Mouse (Mus musculus) lung, adult 2 months (tissue): ENCODE results near the gene Map9. TPM values are rescaled to one million over a fixed set of nuclear protein-coding genes. Genes with fewer than 3 reads are reported as not detected.

Source experiments
- DNase-seq: peaks from one replicate; pipeline ENCODE4 v3.0.0; 2022
- H3K4me1 ChIP-seq: fragments of 200-500 bp; 2 replicates; pipeline ENCODE4 v1.6.1; 2011; ENCODE audit warnings: low read length; ENCODE audit not compliant: control insufficient read depth, insufficient read depth
- H3K4me3 ChIP-seq: fragments of 200-500 bp; replicated peaks from 2 replicates; pipeline ENCODE3; 2011; ENCODE audit warnings: low read depth, mild to moderate bottlenecking, control low read depth, low read length; ENCODE audit errors: extremely low read depth
- CTCF ChIP-seq: fragments of 200-500 bp; IDR thresholded peaks from 2 replicates; pipeline ENCODE4 v1.5.1; 2011; ENCODE audit warnings: mild to moderate bottlenecking, low read length, control low read depth; ENCODE audit not compliant: insufficient read depth
- POLR2A ChIP-seq: fragments of 200-500 bp; IDR thresholded peaks from 2 replicates; pipeline ENCODE4 v1.6.1; 2011; ENCODE audit warnings: low read depth, mild to moderate bottlenecking, control low read depth, low read length, borderline replicate concordance; ENCODE audit errors: extremely low read depth
- WGBS: fragments of 180-500 bp; shearing (Covaris S2); methylation state at CpG from one replicate; pipeline ENCODE4 v1.1.7; 2018; 5-methylcytosine and 5-hydroxymethylcytosine counted together
- polyA plus RNA-seq: library from polyadenylated mRNA; depleted of rRNA; stranded (reverse); fragments of >200 nt; gene quantifications from 2 replicates; pipeline ENCODE4 v1.2.3, GENCODE M21; 2012

Map9 gene
- polyA plus RNA-seq, 1 experiment = 1.3 TPM

DNA sequence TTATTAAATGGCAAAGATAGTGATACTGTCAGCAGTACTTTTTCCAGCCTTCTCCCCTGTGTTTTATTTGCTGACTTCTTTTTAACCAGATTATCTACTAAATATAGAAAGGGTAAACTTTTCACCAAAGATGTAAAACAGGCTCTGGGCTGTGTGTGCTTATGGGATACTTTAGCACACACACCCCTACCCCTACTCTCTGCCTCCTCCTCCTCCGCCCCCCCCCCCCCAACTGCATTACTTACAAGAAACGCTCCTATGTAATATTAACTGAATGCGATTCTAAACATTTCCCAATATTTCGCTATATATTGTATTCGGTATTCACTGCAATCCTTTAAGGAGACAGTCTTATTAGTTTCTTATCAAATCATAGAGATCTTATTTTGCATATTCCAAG, 504 bp upstream of the Map9 start:
- Histone ChIP-seq H3K4me1 (no peaks in the 10 kb centered on the region), H3K4me3 (peak overlapping the region; percentile 73)
- 6% methylated on average over 5 of the region's 5 CpGs for WGBS
- TF ChIP-seq CTCF (no peak), POLR2A (no peak)
- DNase-seq = no peak

DNA sequence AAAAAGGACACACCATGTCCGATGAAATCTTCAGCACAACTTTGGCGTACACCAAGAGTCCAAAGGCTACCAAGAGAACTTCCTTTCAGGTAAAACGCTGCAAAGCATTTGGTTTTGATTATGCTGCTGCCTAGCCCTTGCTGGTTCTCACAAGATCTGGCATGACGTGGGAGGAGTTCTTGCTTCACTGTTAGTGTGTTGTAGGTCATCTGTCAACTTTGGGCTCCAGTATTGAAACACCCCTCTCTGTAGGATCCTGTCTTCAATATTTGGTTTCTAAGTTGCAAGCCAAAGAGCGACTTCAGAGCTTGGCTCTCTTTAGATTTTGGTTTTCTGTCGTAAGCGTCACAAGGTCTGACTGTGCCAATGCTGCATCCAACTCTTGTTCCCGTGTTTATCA, 1.2 kb downstream of the Map9 start:
- WGBS = 85% methylated on average over 8 of the region's 8 CpGs

DNA sequence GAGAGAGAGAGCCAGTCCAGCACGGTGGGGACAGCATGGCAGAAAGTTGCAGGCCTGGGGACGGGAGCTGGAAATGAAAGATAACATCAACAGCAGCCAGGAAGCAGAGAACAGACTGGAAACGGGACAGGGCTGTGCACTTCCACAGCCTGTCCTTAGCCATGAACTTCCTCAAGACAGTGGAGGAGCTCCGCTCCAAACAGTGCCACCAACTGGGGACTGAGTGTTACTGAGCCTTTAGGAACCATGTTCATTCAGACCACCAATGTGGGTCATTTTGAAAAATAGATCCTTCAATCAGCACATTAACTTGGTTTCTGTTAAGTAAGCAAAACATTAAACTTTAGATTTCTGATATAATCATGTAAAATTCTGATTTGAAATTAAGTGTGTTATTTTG, 4.6 kb downstream of the Map9 start:
- no peak overlapping the region for H3K4me3 ChIP-seq
- whole genome bisulfite sequencing = 13% methylated on average over 4 of the region's 4 CpGs
- peak; percentile 59 for TF ChIP-seq CTCF
- TF ChIP-seq POLR2A = no peak
- H3K4me1 ChIP-seq = no peaks in the 10 kb centered on the region
- DNase-seq = no peak

More for the DNA sequence above, 1.2 kb downstream of the Map9 start:
- H3K4me1 ChIP-seq = no peaks in the 10 kb centered on the region
- DNase-seq = no peak
- no peak overlapping the region for H3K4me3 ChIP-seq
- no peak for TF ChIP-seq POLR2A
- no peak for TF ChIP-seq CTCF

DNA sequence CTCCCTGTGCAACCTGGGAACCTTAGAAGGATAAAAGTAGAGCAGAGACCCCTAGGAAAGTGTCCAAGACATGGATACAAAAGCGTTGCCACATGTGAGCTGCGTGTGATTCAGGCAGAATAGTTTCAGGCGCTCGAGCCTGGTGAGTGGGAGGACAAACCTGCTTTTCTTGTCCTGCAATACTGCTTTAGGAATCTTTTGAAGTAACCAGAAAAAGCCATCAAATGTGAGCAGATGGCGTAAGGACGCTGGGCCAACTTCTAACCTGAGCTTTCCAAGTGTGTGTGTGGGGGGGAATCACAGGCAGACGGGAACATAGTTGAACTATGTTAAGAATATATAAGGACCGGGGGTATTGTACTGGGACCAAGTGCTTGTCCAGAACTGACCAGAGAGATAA, 6.7 kb downstream of the Map9 start:
- TF ChIP-seq POLR2A (no peak), CTCF (no peak)
- peak; percentile 14 for DNase-seq
- Histone ChIP-seq H3K4me1 (no peaks in the 10 kb centered on the region), H3K4me3 (no peak overlapping the region)
- WGBS = 68% methylated on average over 8 of the region's 8 CpGs

DNA sequence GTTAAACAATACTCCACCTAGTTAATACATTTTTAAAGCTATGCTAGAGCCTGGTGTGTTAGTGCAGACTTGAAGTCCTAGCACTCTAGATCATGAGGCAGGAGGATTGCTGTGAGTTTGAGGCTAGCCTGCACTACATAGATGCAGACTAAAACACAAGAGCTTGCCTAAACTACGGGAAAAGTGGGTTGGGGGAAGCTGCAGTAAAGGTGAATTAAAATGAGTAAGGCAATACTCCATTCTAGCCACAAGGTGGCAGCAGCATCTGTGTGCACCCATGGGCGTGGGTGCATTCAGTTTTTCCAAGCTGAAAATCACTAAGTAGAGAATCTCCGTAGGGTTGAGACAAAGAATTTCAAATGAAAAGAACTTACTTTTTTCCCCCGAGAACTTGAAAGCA, 7.1 kb downstream of the Map9 start:
- no peak overlapping the region for H3K4me3 ChIP-seq
- H3K4me1 ChIP-seq = no peaks in the 10 kb centered on the region
- TF ChIP-seq POLR2A = no peak
- peak; percentile 88 for TF ChIP-seq CTCF
- DNase-seq = no peak
- WGBS = 22% methylated on average over 4 of the region's 4 CpGs

DNA sequence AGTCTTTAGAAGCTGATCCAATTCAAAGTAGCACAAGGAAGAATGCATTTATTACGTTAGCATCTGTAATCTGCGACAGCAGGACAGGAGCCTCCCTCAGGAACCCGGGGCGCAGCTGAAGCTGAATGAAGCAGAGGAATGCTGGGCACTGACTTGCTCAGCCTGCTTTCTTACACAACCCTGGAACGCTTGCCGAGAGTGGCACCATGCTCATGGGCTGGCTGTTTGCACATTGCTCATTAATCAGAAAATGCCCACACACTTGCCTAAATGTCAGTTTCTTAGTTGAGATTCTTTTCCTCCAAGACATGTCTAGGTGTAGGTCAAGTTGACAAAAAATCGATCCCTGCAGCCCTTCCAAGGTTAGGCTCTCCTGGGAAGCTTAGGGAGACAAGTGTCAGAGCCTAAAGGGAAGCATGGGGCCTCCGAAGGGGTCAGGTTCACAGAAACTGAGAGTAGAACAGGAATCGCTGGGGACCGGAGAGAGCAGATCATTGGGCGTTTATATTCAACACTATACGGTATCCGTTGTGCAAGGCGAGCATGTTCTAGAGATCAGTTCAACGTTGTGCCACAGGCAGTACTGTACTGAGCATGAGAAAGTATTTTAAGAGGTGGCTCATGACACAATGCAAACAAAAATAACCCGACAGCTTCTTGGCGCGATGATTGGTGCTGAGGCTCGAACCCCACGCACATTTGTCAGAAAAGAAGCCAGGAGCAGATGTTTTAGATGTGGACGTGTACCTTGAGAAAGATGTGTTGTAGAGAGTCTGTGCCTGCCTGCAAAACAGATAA, 11.4 kb downstream of the Map9 start:
- TF ChIP-seq POLR2A (no peak), CTCF (no peak)
- WGBS = 53% methylated on average over 21 of the region's 21 CpGs
- H3K4me3 ChIP-seq = peak overlapping the region; percentile 27
- no peaks in the 10 kb centered on the region for H3K4me1 ChIP-seq
- DNase-seq = peak; percentile 24

DNA sequence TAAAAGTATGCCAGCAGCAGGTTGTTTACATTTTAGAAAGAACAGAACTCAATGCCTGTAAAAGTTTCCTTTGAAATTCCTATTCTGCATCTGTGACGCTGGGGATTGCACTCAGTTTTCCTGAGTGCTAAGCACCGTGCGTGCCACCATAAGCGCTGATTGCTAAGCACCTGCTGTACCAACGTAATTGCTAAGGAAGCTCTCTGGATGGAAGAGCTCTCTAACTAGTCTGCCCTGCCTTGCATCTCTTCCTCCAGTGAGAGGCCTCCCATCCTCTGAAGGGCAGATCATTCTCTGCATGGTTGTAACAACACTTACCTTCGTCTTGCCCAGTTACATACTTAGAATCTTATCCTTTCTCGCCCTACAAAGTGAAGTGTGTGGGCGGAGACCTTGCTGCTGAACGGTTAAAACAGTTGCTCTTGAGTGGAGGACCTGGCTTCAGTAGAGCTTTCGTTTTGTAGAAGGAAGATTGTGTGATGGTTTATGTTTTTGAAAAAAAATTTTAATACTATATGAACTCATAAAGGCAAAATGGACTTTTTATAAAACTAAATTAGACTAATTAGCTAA, 12.7 kb downstream of the Map9 start:
- no peaks in the 10 kb centered on the region for H3K4me1 ChIP-seq
- TF ChIP-seq CTCF = no peak
- no peak for TF ChIP-seq POLR2A
- DNase-seq = peak; percentile 20
- 53% methylated on average over 10 of the region's 10 CpGs for WGBS
- peak overlapping the region; percentile 42 for H3K4me3 ChIP-seq

DNA sequence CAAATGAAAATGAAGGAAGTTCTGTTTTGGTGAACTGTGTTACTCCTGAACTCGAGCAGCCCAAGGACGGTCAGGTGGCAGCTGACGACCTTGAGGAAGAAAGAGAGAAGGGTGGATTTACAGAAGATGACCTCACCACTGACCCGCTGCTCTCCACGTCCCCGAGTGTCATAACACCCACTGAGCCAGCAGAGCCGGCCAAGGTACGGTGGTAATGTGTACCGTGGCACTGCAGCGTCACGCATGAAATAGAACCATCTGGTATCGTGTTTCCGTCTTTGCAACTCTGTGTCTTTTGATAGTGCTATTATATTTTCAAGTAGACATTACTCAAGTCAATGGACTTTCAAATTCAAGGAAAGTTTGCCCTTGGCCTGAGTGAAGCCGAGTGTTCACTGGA, 19.1 kb downstream of the Map9 start:
- Histone ChIP-seq H3K4me3 (no peak overlapping the region), H3K4me1 (no peaks in the 10 kb centered on the region)
- TF ChIP-seq POLR2A (no peak), CTCF (no peak)
- 85% methylated on average over 14 of the region's 14 CpGs for WGBS
- no peak for DNase-seq

DNA sequence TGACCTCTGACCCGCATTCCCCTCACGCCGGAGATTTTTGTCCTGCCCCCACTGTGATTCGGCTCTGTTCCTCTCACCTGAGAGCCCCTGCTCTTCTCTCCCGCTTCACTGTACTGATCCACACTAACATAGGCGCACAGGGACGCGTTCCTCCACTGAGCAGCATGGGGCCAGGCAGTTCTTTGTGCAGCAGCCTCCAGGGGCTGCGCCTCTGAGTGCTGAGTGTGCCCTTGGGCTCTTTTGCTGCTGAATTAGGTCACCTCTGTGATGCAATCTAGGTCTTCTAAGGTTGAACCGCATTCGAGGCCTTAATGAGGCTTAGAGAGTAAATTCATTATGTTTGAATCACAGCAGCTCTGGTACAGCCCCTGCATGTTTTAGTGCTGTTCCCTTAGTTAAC, 24.5 kb downstream of the Map9 start:
- H3K4me3 ChIP-seq = no peak overlapping the region
- H3K4me1 ChIP-seq = no peaks in the 10 kb centered on the region
- WGBS = 88% methylated on average over 11 of the region's 11 CpGs
- TF ChIP-seq POLR2A = no peak
- TF ChIP-seq CTCF = no peak
- no peak for DNase-seq

DNA sequence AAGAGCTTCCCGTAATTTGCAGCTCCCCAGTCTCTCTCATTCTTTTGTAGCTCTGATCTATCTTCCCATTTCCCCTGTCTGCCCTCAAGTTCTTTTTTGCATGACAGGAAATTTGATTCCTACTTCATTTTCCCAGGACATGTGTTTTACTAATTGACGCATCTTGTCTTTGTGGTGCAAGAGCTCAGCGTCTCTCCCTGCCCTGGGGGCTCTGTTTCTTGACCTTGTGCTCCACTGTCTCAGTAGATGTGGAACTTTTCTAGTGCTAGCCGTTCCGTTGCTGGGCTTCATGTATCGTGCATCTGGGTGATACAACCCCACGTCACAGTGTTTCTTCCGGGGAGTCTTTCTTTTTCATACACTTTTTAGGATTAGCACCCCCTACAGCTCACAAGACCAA, 27.2 kb downstream of the Map9 start:
- WGBS = 90% methylated on average over 8 of the region's 8 CpGs
- TF ChIP-seq CTCF = no peak
- H3K4me3 ChIP-seq = no peak overlapping the region
- H3K4me1 ChIP-seq = no peaks in the 10 kb centered on the region
- DNase-seq = no peak
